Mouse (Mus musculus) limb, embryonic 14.5 days (tissue): ENCODE data around the gene Grm4. TPM values are rescaled to one million over a fixed set of nuclear protein-coding genes. Genes with fewer than 3 reads are reported as not detected.

Experiments used
- ATAC-seq: fragments of 200-750 bp; cut with Nextera tagmentation; 2 replicates; pipeline ENCODE4 v1.8.0; 2017; ENCODE audit warnings: low read depth, moderate number of reproducible peaks, moderate TSS enrichment; ENCODE audit not compliant: low FRiP score
- DNase-seq: peaks from one replicate; pipeline ENCODE4 v3.0.0-alpha.2; 2015; ENCODE audit warnings: low spot score
- H3K27ac ChIP-seq: fragments of 300-500 bp; sonication (generic); replicated peaks from 2 replicates; pipeline ENCODE4 v1.5.1; 2014; ENCODE audit warnings: low read depth, mild to moderate bottlenecking, low read length, moderate library complexity, mixed read lengths
- H3K27me3 ChIP-seq: fragments of 300-500 bp; sonication (generic); 2 replicates; pipeline ENCODE4 v1.6.1; 2014; ENCODE audit warnings: low read length, mixed read lengths; ENCODE audit not compliant: control insufficient read depth, insufficient read depth
- H3K36me3 ChIP-seq: fragments of 300-500 bp; sonication (generic); 2 replicates; pipeline ENCODE4 v1.6.1; 2014; ENCODE audit warnings: mild to moderate bottlenecking, low read length, moderate library complexity, mixed read lengths; ENCODE audit not compliant: control insufficient read depth, insufficient read depth
- H3K4me1 ChIP-seq: fragments of 300-500 bp; sonication (generic); 2 replicates; pipeline ENCODE4 v1.6.1; 2014; ENCODE audit warnings: antibody characterized with exemption, low read length, mixed read lengths; ENCODE audit not compliant: control insufficient read depth, insufficient read depth
- H3K4me2 ChIP-seq: fragments of 300-500 bp; sonication (generic); replicated peaks from 2 replicates; pipeline ENCODE4 v1.6.1; 2014; ENCODE audit warnings: low read depth, mild to moderate bottlenecking, low read length, moderate library complexity; ENCODE audit not compliant: severe bottlenecking
- H3K4me3 ChIP-seq: fragments of 300-500 bp; sonication (generic); replicated peaks from 2 replicates; pipeline ENCODE4 v1.5.1; 2014; ENCODE audit warnings: low read length
- H3K9ac ChIP-seq: fragments of 300-500 bp; sonication (generic); 2 replicates; pipeline ENCODE4 v1.6.1; 2014; ENCODE audit warnings: mild to moderate bottlenecking, low read depth, low read length, moderate library complexity; ENCODE audit not compliant: severe bottlenecking
- H3K9me3 ChIP-seq: fragments of 300-500 bp; sonication (generic); 2 replicates; pipeline ENCODE4 v1.6.1; 2016; ENCODE audit warnings: low read length; ENCODE audit not compliant: control insufficient read depth
- POLR2A ChIP-seq: fragments of 200-500 bp; IDR thresholded peaks from 2 replicates; pipeline ENCODE4 v1.8.0; 2012; ENCODE audit warnings: inconsistent platforms, mild to moderate bottlenecking, moderate library complexity, borderline replicate concordance; ENCODE audit not compliant: insufficient read depth, insufficient read length; ENCODE audit errors: extremely low read depth
- WGBS: fragments of 180-500 bp; shearing (Covaris S2); extraction: QIAGEN DNeasy Blood & Tissue Kit; methylation state at CpG from one replicate; pipeline ENCODE4 v1.1.7; 2014; 5-methylcytosine and 5-hydroxymethylcytosine counted together
- polyA plus RNA-seq, 2 experiments: library from polyadenylated mRNA; depleted of rRNA in 1 of 2; stranded (reverse) in 1 of 2; unstranded in 1 of 2; fragments of >200 nt; fragmentation: Nextera tagmentation in 1 of 2; extraction: Ambion mirVana in 1 of 2; gene quantifications; 2 replicates each; pipeline versions ENCODE4 v1.2.1 to v1.2.3; 2012 to 2014

Gene Grm4
- polyA plus RNA-seq, 2 experiments, result 1.0 to 1.6 TPM

- no peaks in the 10 kb centered on the region for H3K9me3 ChIP-seq
- TF ChIP-seq POLR2A, result 0 out of 2 replicates have a peak, but pooled peaks have one; percentile 36
- peak overlapping the region; percentile 81 for H3K4me3 ChIP-seq
- 2% methylated on average over 29 of the region's 39 CpGs for WGBS
- peaks cover 3% of the 10 kb centered on the region; the same call in 1 of the 2 replicates for H3K36me3 ChIP-seq
- peak; percentile 65 for DNase-seq
- peak overlapping the region; percentile 87 for H3K9ac ChIP-seq
- no peaks in the 10 kb centered on the region for H3K27me3 ChIP-seq
- peak overlapping the region; percentile 97 for H3K27ac ChIP-seq
- H3K4me1 ChIP-seq, result peaks cover 22% of the 10 kb centered on the region
- H3K4me2 ChIP-seq, result peak overlapping the region; percentile 82
- peak; percentile 48 for ATAC-seq
Observed at GRCm38 (mm10) chr17:27555075-27555511, 33.9 kb upstream of the Grm4 start.

- peak overlapping the region; percentile 82 for H3K4me2 ChIP-seq
- peak overlapping the region; percentile 81 for H3K4me3 ChIP-seq
- no peak for TF ChIP-seq POLR2A
- peak overlapping the region; percentile 97 for H3K27ac ChIP-seq
- DNase-seq, result no peak
- 44% methylated on average over 20 of the region's 20 CpGs for WGBS
- H3K27me3 ChIP-seq, result no peaks in the 10 kb centered on the region
- H3K36me3 ChIP-seq, result no peaks in the 10 kb centered on the region
- ATAC-seq, result no peak
- peaks cover 23% of the 10 kb centered on the region for H3K4me1 ChIP-seq
- no peaks in the 10 kb centered on the region for H3K9me3 ChIP-seq
- H3K9ac ChIP-seq, result peak overlapping the region; percentile 87
Observed at GRCm38 (mm10) chr17:27554062-27554960, 33.1 kb upstream of the Grm4 start.

- no peak overlapping the region for H3K4me3 ChIP-seq
- H3K27me3 ChIP-seq, result no peaks in the 10 kb centered on the region
- H3K4me1 ChIP-seq, result peaks cover 11% of the 10 kb centered on the region; the same call in 1 of the 2 replicates
- WGBS, result 77% methylated on average over 23 of the region's 23 CpGs
- no peaks in the 10 kb centered on the region for H3K9me3 ChIP-seq
- no peaks in the 10 kb centered on the region for H3K36me3 ChIP-seq
- no peak overlapping the region for H3K27ac ChIP-seq
- DNase-seq (no peak), ATAC-seq (no peak)
- TF ChIP-seq POLR2A, result no peak
- no peak overlapping the region for H3K9ac ChIP-seq
- no peak overlapping the region for H3K4me2 ChIP-seq
Observed at GRCm38 (mm10) chr17:27552215-27553201, 31.3 kb upstream of the Grm4 start.

GRCm38 (mm10) chr17:27551393-27551940 is 30.3 kb upstream of the Grm4 start:
- H3K4me2 ChIP-seq, result no peak overlapping the region
- ATAC-seq (no peak), DNase-seq (no peak)
- no peaks in the 10 kb centered on the region for H3K27me3 ChIP-seq
- no peak overlapping the region for H3K4me3 ChIP-seq
- H3K36me3 ChIP-seq, result no peaks in the 10 kb centered on the region
- H3K9ac ChIP-seq, result no peak overlapping the region
- H3K27ac ChIP-seq, result no peak overlapping the region
- no peaks in the 10 kb centered on the region for H3K9me3 ChIP-seq
- TF ChIP-seq POLR2A, result no peak
- H3K4me1 ChIP-seq, result peaks cover 11% of the 10 kb centered on the region; the same call in 1 of the 2 replicates
- 53% methylated on average over 10 of the region's 10 CpGs for WGBS
